Mouse (Mus musculus) ES-Bruce4 (cell line): ENCODE data around the gene Erg. TPM values are rescaled to one million over a fixed set of nuclear protein-coding genes. Genes with fewer than 3 reads are reported as not detected.

Experiments
- H3K27ac ChIP-seq: 2 replicates; pipeline ENCODE4 v1.5.1; 2012; ENCODE audit warnings: low read length, inconsistent platforms; ENCODE audit not compliant: insufficient read depth
- H3K27me3 ChIP-seq: 2 replicates; pipeline ENCODE4 v1.6.1; 2012; ENCODE audit warnings: mild to moderate bottlenecking, low read length, inconsistent platforms; ENCODE audit not compliant: control insufficient read depth, poor library complexity, insufficient read depth, severe bottlenecking
- H3K36me3 ChIP-seq: 2 replicates; pipeline ENCODE4 v1.6.1; 2012; ENCODE audit warnings: inconsistent platforms, mild to moderate bottlenecking, low read length, moderate library complexity; ENCODE audit not compliant: control insufficient read depth, poor library complexity, insufficient read depth, severe bottlenecking
- H3K4me1 ChIP-seq: one replicate; pipeline ENCODE4 v1.8.1; 2011; ENCODE audit warnings: low read length; ENCODE audit not compliant: control insufficient read depth, insufficient read depth
- H3K4me3 ChIP-seq: 2 replicates; pipeline ENCODE4 v1.5.1; 2011; ENCODE audit warnings: low read depth, mild to moderate bottlenecking, low read length
- H3K9ac ChIP-seq: 2 replicates; pipeline ENCODE4 v1.6.1; 2012; ENCODE audit warnings: low read depth, mild to moderate bottlenecking, inconsistent platforms; ENCODE audit not compliant: poor library complexity, severe bottlenecking
- H3K9me3 ChIP-seq: replicated peaks from 2 replicates; pipeline ENCODE4 v1.6.1; 2012; ENCODE audit warnings: mild to moderate bottlenecking, low read length, inconsistent platforms; ENCODE audit not compliant: control insufficient read depth, poor library complexity, insufficient read depth, severe bottlenecking
- CTCF ChIP-seq: IDR thresholded peaks from one replicate; pipeline ENCODE4 v1.8.1; 2011; ENCODE audit warnings: low read depth, low read length
- EP300 ChIP-seq: IDR thresholded peaks from 2 replicates; pipeline ENCODE4 v1.6.1; 2011; ENCODE audit warnings: low read depth, low read length; ENCODE audit not compliant: insufficient read depth
- POLR2A ChIP-seq: IDR thresholded peaks from one replicate; pipeline ENCODE4 v1.8.1; 2011; ENCODE audit warnings: low read length; ENCODE audit not compliant: insufficient read depth
- polyA plus RNA-seq: library from polyadenylated mRNA; stranded (reverse); fragments of >200 nt; gene quantifications from 2 replicates; pipeline ENCODE4 v1.2.4, GENCODE M21; 2011; ENCODE audit warnings: low read depth; ENCODE audit not compliant: missing spikeins, insufficient read depth, insufficient read length

Gene Erg
- polyA plus RNA-seq, 1 experiment = 0.28 TPM

- Histone ChIP-seq H3K27ac (no peak overlapping the region), H3K9ac (no peak overlapping the region), H3K36me3 (no peaks in the 10 kb centered on the region), H3K27me3 (no peaks in the 10 kb centered on the region), H3K4me1 (no peaks in the 10 kb centered on the region), H3K9me3 (no peaks in the 10 kb centered on the region), H3K4me3 (no peak overlapping the region)
- TF ChIP-seq POLR2A (no peak), EP300 (no peak), CTCF (no peak)
Measured at GRCm38 (mm10) chr16:95452411-95452810, 134.0 kb downstream of the Erg start.

GRCm38 (mm10) chr16:95449361-95449725, 137.1 kb downstream of the Erg start:
- TF ChIP-seq POLR2A (no peak), CTCF (no peak), EP300 (no peak)
- H3K27ac ChIP-seq = no peak overlapping the region
- H3K4me1 ChIP-seq = no peaks in the 10 kb centered on the region
- no peaks in the 10 kb centered on the region for H3K27me3 ChIP-seq
- no peaks in the 10 kb centered on the region for H3K36me3 ChIP-seq
- H3K4me3 ChIP-seq = no peak overlapping the region
- H3K9me3 ChIP-seq = no peaks in the 10 kb centered on the region
- H3K9ac ChIP-seq = no peak overlapping the region

- no peak overlapping the region for H3K4me3 ChIP-seq
- no peak overlapping the region for H3K27ac ChIP-seq
- no peaks in the 10 kb centered on the region for H3K4me1 ChIP-seq
- TF ChIP-seq POLR2A (no peak), EP300 (no peak), CTCF (no peak)
- H3K36me3 ChIP-seq = no peaks in the 10 kb centered on the region
- H3K9ac ChIP-seq = no peak overlapping the region
- no peaks in the 10 kb centered on the region for H3K9me3 ChIP-seq
- no peaks in the 10 kb centered on the region for H3K27me3 ChIP-seq
Measured at GRCm38 (mm10) chr16:95448643-95449360, 137.6 kb downstream of the Erg start.

GRCm38 (mm10) chr16:95447896-95448295, 138.5 kb downstream of the Erg start:
- H3K4me1 ChIP-seq = no peaks in the 10 kb centered on the region
- TF ChIP-seq POLR2A (no peak), EP300 (no peak), CTCF (no peak)
- H3K9ac ChIP-seq = no peak overlapping the region
- H3K27ac ChIP-seq = no peak overlapping the region
- H3K4me3 ChIP-seq = no peak overlapping the region
- H3K9me3 ChIP-seq = no peaks in the 10 kb centered on the region
- no peaks in the 10 kb centered on the region for H3K27me3 ChIP-seq
- no peaks in the 10 kb centered on the region for H3K36me3 ChIP-seq

GRCm38 (mm10) chr16:95446368-95446767, 140.0 kb downstream of the Erg start:
- no peaks in the 10 kb centered on the region for H3K36me3 ChIP-seq
- no peak for TF ChIP-seq POLR2A
- no peak for TF ChIP-seq EP300
- TF ChIP-seq CTCF = no peak
- no peak overlapping the region for H3K9ac ChIP-seq
- H3K9me3 ChIP-seq = no peaks in the 10 kb centered on the region
- no peaks in the 10 kb centered on the region for H3K4me1 ChIP-seq
- H3K27me3 ChIP-seq = no peaks in the 10 kb centered on the region
- H3K27ac ChIP-seq = no peak overlapping the region
- no peak overlapping the region for H3K4me3 ChIP-seq

- Histone ChIP-seq H3K27ac (no peak overlapping the region), H3K4me1 (no peaks in the 10 kb centered on the region), H3K4me3 (no peak overlapping the region), H3K9ac (no peak overlapping the region), H3K36me3 (no peaks in the 10 kb centered on the region), H3K9me3 (no peaks in the 10 kb centered on the region), H3K27me3 (no peaks in the 10 kb centered on the region)
- no peak for TF ChIP-seq CTCF
- TF ChIP-seq EP300 = no peak
- no peak for TF ChIP-seq POLR2A
Measured at GRCm38 (mm10) chr16:95442023-95442422, 144.4 kb downstream of the Erg start.
